Mouse (Mus musculus) MEL (cell line): ENCODE results near the gene Epc2. TPM values are rescaled to one million over a fixed set of nuclear protein-coding genes. Genes with fewer than 3 reads are reported as not detected.

Source experiments
- DNase-seq: peaks from one replicate; pipeline ENCODE4 v3.0.0; 2011; ENCODE audit warnings: low read depth, low spot score
- H3K27ac ChIP-seq: 2 replicates; pipeline ENCODE4 v1.5.1; 2012; ENCODE audit warnings: low read depth, mild to moderate bottlenecking, control low read depth, low read length, moderate library complexity; ENCODE audit not compliant: control insufficient read depth
- H3K27me3 ChIP-seq, 2 experiments: fragments of 150-350 bp in 1 of 2; sonication (generic) in 1 of 2; 2 replicates each; pipeline ENCODE4 v1.6.1; 2012; ENCODE audit warnings: low read length in 2 of 2, mild to moderate bottlenecking in 2 of 2, improper control_type of control experiment in 1 of 2, moderate library complexity in 1 of 2; ENCODE audit not compliant: insufficient read depth in 2 of 2, control insufficient read depth in 1 of 2
- H3K36me3 ChIP-seq, 2 experiments: 2 replicates each; pipeline ENCODE4 v1.6.1; 2012 to 2014; ENCODE audit warnings: low read length in 2 of 2, improper control_type of control experiment in 1 of 2, inconsistent platforms in 1 of 2, mild to moderate bottlenecking in 1 of 2; ENCODE audit not compliant: insufficient read depth in 2 of 2, control insufficient read depth in 1 of 2
- H3K4me1 ChIP-seq, 2 experiments: fragments of 150-350 bp in 1 of 2; sonication (generic) in 1 of 2; 2 replicates each; pipeline ENCODE4 v1.6.1; 2012; ENCODE audit warnings: low read length in 2 of 2, improper control_type of control experiment in 1 of 2, mild to moderate bottlenecking in 1 of 2; ENCODE audit not compliant: insufficient read depth in 2 of 2, control insufficient read depth in 1 of 2
- H3K4me3 ChIP-seq, 2 experiments: fragments of 150-350 bp in 1 of 2; sonication (generic) in 1 of 2; 2 replicates each; pipeline ENCODE4 v1.5.1; 2012; ENCODE audit warnings: low read depth in 2 of 2, low read length in 2 of 2, mild to moderate bottlenecking in 2 of 2, moderate library complexity in 2 of 2, control low read depth in 1 of 2, improper control_type of control experiment in 1 of 2; ENCODE audit not compliant: control insufficient read depth in 1 of 2, insufficient read depth in 1 of 2
- H3K79me2 ChIP-seq: 2 replicates; pipeline ENCODE4 v1.6.1; 2012; ENCODE audit warnings: mild to moderate bottlenecking, low read length, moderate library complexity; ENCODE audit not compliant: control insufficient read depth, poor library complexity, insufficient read depth
- H3K9ac ChIP-seq: 2 replicates; pipeline ENCODE4 v1.6.1; 2012; ENCODE audit warnings: low read depth, mild to moderate bottlenecking, control low read depth, low read length, moderate library complexity; ENCODE audit not compliant: control insufficient read depth, poor library complexity, severe bottlenecking
- H3K9me3 ChIP-seq: fragments of 150-350 bp; sonication (generic); replicated peaks from 2 replicates; pipeline ENCODE4 v1.6.1; 2012; ENCODE audit warnings: mild to moderate bottlenecking, low read length, improper control_type of control experiment, moderate library complexity; ENCODE audit not compliant: insufficient read depth
- CHD1 ChIP-seq: IDR thresholded peaks from 2 replicates; pipeline ENCODE4 v1.6.1; 2012; ENCODE audit warnings: low read depth, mild to moderate bottlenecking, inconsistent platforms, low read length, improper control_type of control experiment
- CHD2 ChIP-seq: IDR thresholded peaks from 2 replicates; pipeline ENCODE4 v1.6.1; 2011; ENCODE audit warnings: low read length, improper control_type of control experiment
- CTCF ChIP-seq, 3 experiments: IDR thresholded peaks in 2 of 3; conservative IDR thresholded peaks in 1 of 3; 2 replicates each; pipeline ENCODE4 v1.5.1; 2011 to 2012; ENCODE audit warnings: low read length in 3 of 3, low read depth in 2 of 3, mild to moderate bottlenecking in 2 of 3, improper control_type of control experiment in 1 of 3, inconsistent platforms in 1 of 3, mixed read lengths in 1 of 3, moderate library complexity in 1 of 3; ENCODE audit not compliant: control insufficient read depth in 1 of 3, insufficient read depth in 1 of 3, poor library complexity in 1 of 3, severe bottlenecking in 1 of 3
- E2F4 ChIP-seq: IDR thresholded peaks from 2 replicates; pipeline ENCODE4 v1.6.1; 2011; ENCODE audit warnings: low read depth, low read length, improper control_type of control experiment, borderline replicate concordance
- ELF1 ChIP-seq: IDR thresholded peaks from 2 replicates; pipeline ENCODE4 v1.6.1; 2014; ENCODE audit warnings: low read depth, mild to moderate bottlenecking, inconsistent platforms, low read length, improper control_type of control experiment, moderate library complexity
- ETS1 ChIP-seq: IDR thresholded peaks from 2 replicates; pipeline ENCODE4 v1.6.1; 2012; ENCODE audit warnings: low read depth, mild to moderate bottlenecking, inconsistent platforms, low read length, improper control_type of control experiment, moderate library complexity
- GATA1 ChIP-seq: IDR thresholded peaks from 2 replicates; pipeline ENCODE4 v1.6.1; 2011; ENCODE audit warnings: low read depth, low read length, improper control_type of control experiment
- HCFC1 ChIP-seq: IDR thresholded peaks from 2 replicates; pipeline ENCODE4 v1.6.1; 2012; ENCODE audit warnings: low read depth, mild to moderate bottlenecking, inconsistent platforms, low read length, improper control_type of control experiment, moderate library complexity
- JUND ChIP-seq: IDR thresholded peaks from 2 replicates; pipeline ENCODE4 v1.6.1; 2011; ENCODE audit warnings: low read depth, mild to moderate bottlenecking, improper control_type of control experiment, low read length
- KAT2A ChIP-seq: conservative IDR thresholded peaks from 2 replicates; pipeline ENCODE4 v1.6.1; 2012; ENCODE audit warnings: low read depth, low read length, improper control_type of control experiment, inconsistent platforms
- MAFK ChIP-seq: IDR thresholded peaks from 2 replicates; pipeline ENCODE4 v1.6.1; 2011; ENCODE audit warnings: low read depth, mild to moderate bottlenecking, low read length, improper control_type of control experiment, borderline replicate concordance
- MAX ChIP-seq: IDR thresholded peaks from 2 replicates; pipeline ENCODE4 v1.6.1; 2011; ENCODE audit warnings: low read length, improper control_type of control experiment
- MEF2A ChIP-seq: IDR thresholded peaks from 2 replicates; pipeline ENCODE4 v1.6.1; 2014; ENCODE audit warnings: low read depth, mild to moderate bottlenecking, inconsistent platforms, low read length, improper control_type of control experiment; ENCODE audit not compliant: poor library complexity, insufficient replicate concordance, severe bottlenecking; ENCODE audit errors: extremely low read depth
- MXI1 ChIP-seq: IDR thresholded peaks from 2 replicates; pipeline ENCODE4 v1.6.1; 2011; ENCODE audit warnings: mild to moderate bottlenecking, low read depth, low read length, improper control_type of control experiment
- MYB ChIP-seq: IDR thresholded peaks from 2 replicates; pipeline ENCODE4 v1.6.1; 2011; ENCODE audit warnings: mild to moderate bottlenecking, low read depth, low read length, improper control_type of control experiment
- NRF1 ChIP-seq: IDR thresholded peaks from 2 replicates; pipeline ENCODE4 v1.6.1; 2014; ENCODE audit warnings: low read depth, mild to moderate bottlenecking, inconsistent platforms, low read length, improper control_type of control experiment, moderate library complexity; ENCODE audit not compliant: poor library complexity, insufficient read depth, severe bottlenecking
- POLR2A ChIP-seq, 2 experiments: IDR thresholded peaks; 2 replicates each; pipeline ENCODE4 v1.6.1; 2011 to 2012; ENCODE audit warnings: low read length in 2 of 2, mild to moderate bottlenecking in 2 of 2, control low read depth in 1 of 2, improper control_type of control experiment in 1 of 2, low read depth in 1 of 2, moderate library complexity in 1 of 2; ENCODE audit not compliant: control insufficient read depth in 1 of 2, insufficient read depth in 1 of 2, poor library complexity in 1 of 2
- POLR2AphosphoS2 ChIP-seq: IDR thresholded peaks from 2 replicates; pipeline ENCODE4 v1.6.1; 2011; ENCODE audit warnings: low read length, improper control_type of control experiment
- POLR2AphosphoS5 ChIP-seq: IDR thresholded peaks from 2 replicates; pipeline ENCODE4 v1.6.1; 2012; ENCODE audit warnings: low read depth, borderline replicate concordance, mild to moderate bottlenecking, inconsistent platforms, low read length, moderate library complexity, mixed read lengths
- RAD21 ChIP-seq: IDR thresholded peaks from 2 replicates; pipeline ENCODE4 v1.6.1; 2011; ENCODE audit warnings: mild to moderate bottlenecking, low read depth, low read length, improper control_type of control experiment
- RCOR1 ChIP-seq: IDR thresholded peaks from 2 replicates; pipeline ENCODE4 v1.6.1; 2012; ENCODE audit warnings: low read depth, mild to moderate bottlenecking, inconsistent platforms, low read length, improper control_type of control experiment
- SMC3 ChIP-seq: IDR thresholded peaks from 2 replicates; pipeline ENCODE4 v1.6.1; 2011; ENCODE audit warnings: low read depth, low read length, improper control_type of control experiment
- TAL1 ChIP-seq: IDR thresholded peaks from 2 replicates; pipeline ENCODE4 v1.6.1; 2012; ENCODE audit warnings: mild to moderate bottlenecking, inconsistent platforms, low read length, moderate library complexity, mixed read lengths
- TCF12 ChIP-seq: IDR thresholded peaks from 2 replicates; pipeline ENCODE4 v1.6.1; 2014; ENCODE audit warnings: low read depth, mild to moderate bottlenecking, inconsistent platforms, low read length, improper control_type of control experiment, moderate library complexity
- UBTF ChIP-seq: IDR thresholded peaks from 2 replicates; pipeline ENCODE4 v1.6.1; 2012; ENCODE audit warnings: low read depth, mild to moderate bottlenecking, inconsistent platforms, low read length, improper control_type of control experiment, moderate library complexity, borderline replicate concordance; ENCODE audit not compliant: insufficient read depth
- USF1 ChIP-seq: IDR thresholded peaks from 2 replicates; pipeline ENCODE4 v1.6.1; 2014; ENCODE audit warnings: low read depth, mild to moderate bottlenecking, inconsistent platforms, low read length, improper control_type of control experiment, moderate library complexity
- ZC3H11A ChIP-seq: IDR thresholded peaks from 2 replicates; pipeline ENCODE4 v1.6.1; 2012; ENCODE audit warnings: low read depth, mild to moderate bottlenecking, inconsistent platforms, low read length, improper control_type of control experiment
- ZMIZ1 ChIP-seq: IDR thresholded peaks from 2 replicates; pipeline ENCODE4 v1.6.1; 2012; ENCODE audit warnings: low read depth, mild to moderate bottlenecking, inconsistent platforms, low read length, improper control_type of control experiment, moderate library complexity
- polyA plus RNA-seq, 2 experiments: library from polyadenylated mRNA; stranded (reverse) in 1 of 2; unstranded in 1 of 2; fragments of >175 nt in 1 of 2; fragments of >200 nt in 1 of 2; gene quantifications; 2 replicates each; pipeline versions ENCODE4 v1.2.1 to v1.2.4; 2012; ENCODE audit warnings: low replicate concordance in 2 of 2, low read depth in 1 of 2; ENCODE audit not compliant: insufficient read length in 2 of 2, insufficient read depth in 1 of 2, missing spikeins in 1 of 2
- total RNA-seq: library from RNA; depleted of rRNA; stranded (reverse); fragments of 300-350 nt; gene quantifications from 2 replicates; pipeline ENCODE4 v1.2.3, GENCODE M21; 2012

Gene Epc2
- total and polyA plus RNA-seq, 3 experiments: 14.3 to 15.4 TPM; not detected in 1

DNA sequence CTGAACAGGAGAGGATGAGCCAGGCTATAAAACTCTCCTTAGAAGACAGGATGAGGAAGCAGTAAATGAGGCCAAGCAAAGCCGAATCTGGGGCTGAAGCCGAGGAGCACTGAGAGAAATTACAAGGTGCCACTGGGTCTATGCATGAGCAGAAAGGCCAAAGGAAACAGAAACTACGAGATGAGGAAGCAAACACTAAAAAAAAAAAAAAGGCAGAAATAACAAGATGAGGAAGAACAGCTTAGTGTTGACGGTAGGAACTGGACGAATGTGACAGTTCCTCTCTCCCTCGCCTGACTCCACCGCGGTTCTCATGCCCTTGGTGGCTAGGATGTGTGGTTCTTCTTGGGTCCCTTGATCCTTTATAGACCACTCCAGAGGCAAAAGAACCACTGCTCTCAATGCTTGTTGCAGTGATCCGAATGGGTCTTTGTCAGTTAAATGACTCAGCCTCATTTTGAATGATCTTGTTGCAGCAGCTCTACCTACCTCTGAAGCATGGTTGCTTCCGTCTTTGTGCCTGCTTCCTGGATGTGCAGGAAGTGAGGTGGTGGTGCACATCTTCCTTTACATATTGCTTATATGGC, 34.2 kb upstream of the Epc2 start (continued):
- no peak for TF ChIP-seq POLR2AphosphoS2
- TF ChIP-seq MAFK: no peak
- TF ChIP-seq TCF12: no peak
- no peak for TF ChIP-seq POLR2AphosphoS5
- no peak for TF ChIP-seq ZMIZ1
- TF ChIP-seq, all 39 proteins: peak for 12

- no peak for DNase-seq
- Histone ChIP-seq H3K9me3 (no peaks in the 10 kb centered on the region), H3K27ac (no peak overlapping the region), H3K4me3 (no peak overlapping the region), H3K9ac (no peak overlapping the region), H3K27me3 (no peaks in the 10 kb centered on the region), H3K79me2 (no peaks in the 10 kb centered on the region), H3K36me3 (peaks cover 0 to 15% of the 10 kb centered on the region in 2 experiments; a peak in 2 of 4 replicates), H3K4me1 (peaks cover 13 to 27% of the 10 kb centered on the region in 2 experiments)
- TF ChIP-seq USF1: no peak
- TF ChIP-seq SMC3: no peak
- no peak for TF ChIP-seq CHD2
- TF ChIP-seq KAT2A: no peak
- no peak for TF ChIP-seq ZC3H11A
- no peak for TF ChIP-seq TAL1
These were observed 30.9 kb upstream of the Epc2 start for GRCm38 (mm10) chr2:49420396-49420795.

- no peaks in the 10 kb centered on the region for H3K9me3 ChIP-seq
- TF ChIP-seq ELF1 (no peak), CHD2 (no peak), JUND (no peak), ETS1 (peak; percentile 21; the same call in 1 of the 2 replicates), TCF12 (peak; percentile 37; the same call in 1 of the 2 replicates), RCOR1 (no peak), HCFC1 (no peak), GATA1 (0 out of 2 replicates have a peak, but pooled peaks have one; percentile 14), NRF1 (no peak), POLR2AphosphoS2 (no peak), CTCF (IDR thresholded peaks at IDR 0.05 in 2 of 3, conservative IDR thresholded peaks at IDR 0.05 in 1 of 3; ENCODE audit: control insufficient read depth in 1 of 3, insufficient read depth in 1 of 3, low read depth in 2 of 3, low read length in 3 of 3, poor library complexity in 1 of 3, severe bottlenecking in 1 of 3) (no peak), MYB (no peak), MEF2A (no peak), MXI1 (no peak), RAD21 (no peak), UBTF (no peak), KAT2A (no peak), POLR2A (IDR thresholded peaks at IDR 0.05; ENCODE audit: control insufficient read depth in 1 of 2, insufficient read depth in 1 of 2, low read depth in 1 of 2, low read length in 2 of 2, poor library complexity in 1 of 2) (no peak), E2F4 (no peak), ZMIZ1 (no peak), MAX (no peak), ZC3H11A (no peak), CHD1 (no peak), POLR2AphosphoS5 (no peak)
These were observed 27.4 kb upstream of the Epc2 start for GRCm38 (mm10) chr2:49423857-49424256.

More at GRCm38 (mm10) chr2:49423857-49424256, 27.4 kb upstream of the Epc2 start:
- no peaks in the 10 kb centered on the region; a peak in 1 of 4 replicates for H3K27me3 ChIP-seq
- H3K36me3 ChIP-seq: peaks cover 0 to 6% of the 10 kb centered on the region in 2 experiments; a peak in 2 of 4 replicates
- H3K27ac ChIP-seq: no peak overlapping the region
- peaks cover 0 to 9% of the 10 kb centered on the region in 2 experiments; a peak in 2 of 4 replicates for H3K4me1 ChIP-seq
- H3K4me3 ChIP-seq: no peak overlapping the region
- H3K9ac ChIP-seq: no peak overlapping the region
- H3K79me2 ChIP-seq: no peaks in the 10 kb centered on the region
- DNase-seq: no peak
